Mouse (Mus musculus): Measurements from ENCODE around the gene Ky.

Gene Ky

DNA sequence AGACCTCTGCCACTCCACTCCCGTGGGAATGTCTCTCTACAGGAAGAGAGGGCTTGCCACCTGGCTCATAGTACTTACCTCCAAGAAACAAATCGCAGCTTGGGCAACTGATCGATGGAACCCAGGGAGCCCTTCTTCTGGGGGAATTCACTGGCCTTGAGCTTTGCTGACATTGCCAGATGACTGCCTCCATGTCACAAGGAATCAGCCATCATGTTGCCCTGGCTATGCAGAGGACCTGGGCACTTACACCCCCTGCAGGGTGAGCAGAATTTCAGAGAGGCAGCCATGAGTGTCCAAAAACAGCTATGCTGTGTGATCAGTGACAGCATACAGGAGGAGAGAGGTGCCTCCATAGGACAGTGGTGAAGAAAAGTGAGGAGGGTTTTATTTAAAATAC, 48.2 kb downstream of the Ky start:
- no peak for DNase-seq

GRCm38 (mm10) chr9:102558463-102558862, 52.9 kb downstream of the Ky start:
- no peak for DNase-seq

DNA sequence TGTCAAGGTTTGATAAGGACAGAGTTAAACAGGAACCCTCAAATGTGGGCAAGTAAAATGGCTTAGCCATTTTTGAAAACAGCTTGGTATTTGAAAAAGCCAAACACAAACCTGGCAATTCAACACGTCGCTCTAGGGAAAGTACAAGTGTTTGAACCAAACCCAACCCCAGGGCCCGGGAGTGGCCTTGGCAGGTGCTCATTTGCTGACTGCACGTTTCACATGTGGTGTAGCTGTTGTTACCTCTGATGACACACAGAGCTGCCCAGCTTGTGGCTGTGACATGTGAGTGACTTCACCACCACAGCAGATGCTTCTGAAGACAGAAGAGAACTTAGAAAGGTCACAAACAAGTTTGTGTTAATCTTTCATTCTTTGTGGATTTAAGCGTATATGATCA, 67.3 kb downstream of the Ky start:
- DNase-seq, result no peak

DNA sequence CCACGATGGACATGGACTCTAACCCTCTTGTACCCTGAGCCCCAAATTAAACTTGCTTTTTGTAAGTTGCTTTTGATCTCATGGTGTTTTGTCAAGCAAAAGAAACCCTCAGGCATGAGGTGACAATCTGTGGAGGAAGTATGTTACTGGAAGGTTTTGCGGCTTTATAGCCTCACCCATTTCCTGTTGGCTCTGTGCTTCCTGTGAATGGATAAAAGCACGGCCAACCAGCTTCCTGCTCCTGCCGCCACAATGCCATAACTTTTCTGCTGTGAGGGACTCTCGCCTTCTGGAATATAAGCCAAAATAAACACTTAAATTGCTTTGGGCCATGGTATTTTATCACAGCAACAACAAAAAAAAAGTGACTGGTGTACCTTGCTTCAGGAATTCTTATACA, 71.9 kb downstream of the Ky start:
- peak; percentile 9 to 11 for DNase-seq

GRCm38 (mm10) chr9:102581921-102582469, 76.4 kb downstream of the Ky start:
- no peak for DNase-seq

- no peak for DNase-seq
These were observed 81.8 kb downstream of the Ky start for GRCm38 (mm10) chr9:102587347-102587746.

DNA sequence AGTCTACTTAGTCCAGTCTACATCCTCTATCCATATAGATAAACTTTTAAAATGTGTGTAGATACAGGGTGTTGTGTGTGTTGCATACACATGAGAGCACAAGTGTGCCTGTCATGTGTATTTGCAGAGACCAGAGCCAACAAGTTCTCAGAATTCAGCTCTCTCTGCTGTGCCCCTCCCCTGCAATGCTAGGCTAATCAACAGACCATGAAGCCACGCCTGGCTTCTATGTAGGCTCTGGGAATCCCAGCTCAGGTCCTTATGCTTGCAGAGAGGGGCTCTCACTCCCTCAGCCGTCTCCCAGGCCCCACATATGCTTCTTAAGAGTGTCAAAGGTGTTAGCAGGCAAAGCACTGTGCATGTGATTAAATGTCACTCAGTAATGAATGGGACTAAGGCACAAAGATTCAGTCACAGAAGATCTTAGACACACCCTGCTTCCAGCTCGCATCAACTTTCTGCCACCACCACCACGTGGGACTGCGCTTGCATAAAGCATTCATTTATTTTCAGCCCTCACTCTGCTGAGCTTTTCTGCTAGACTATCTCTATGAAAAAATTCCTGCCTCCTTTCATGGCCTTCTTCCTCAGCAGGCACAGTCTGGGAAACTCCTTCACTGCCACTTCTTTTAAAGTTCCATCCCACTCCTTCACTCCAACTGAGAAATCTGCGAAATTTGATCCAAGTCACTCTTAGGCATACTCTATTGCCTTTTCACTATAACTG, 89.3 kb downstream of the Ky start:
- DNase-seq, result peak in 1 of 2 experiments; percentile 25

Measured in kidney, adult 8-10 months (tissue).